Mouse (Mus musculus) urinary bladder, postnatal 36 days (tissue): ENCODE results near the gene Cacna1s.

Source experiments
- DNase-seq, 2 experiments: peaks; one replicate each; pipeline ENCODE4 v3.0.0; 2022; ENCODE audit warnings: low spot score in 2 of 2, mixed read lengths in 1 of 2

The Cacna1s gene

DNA sequence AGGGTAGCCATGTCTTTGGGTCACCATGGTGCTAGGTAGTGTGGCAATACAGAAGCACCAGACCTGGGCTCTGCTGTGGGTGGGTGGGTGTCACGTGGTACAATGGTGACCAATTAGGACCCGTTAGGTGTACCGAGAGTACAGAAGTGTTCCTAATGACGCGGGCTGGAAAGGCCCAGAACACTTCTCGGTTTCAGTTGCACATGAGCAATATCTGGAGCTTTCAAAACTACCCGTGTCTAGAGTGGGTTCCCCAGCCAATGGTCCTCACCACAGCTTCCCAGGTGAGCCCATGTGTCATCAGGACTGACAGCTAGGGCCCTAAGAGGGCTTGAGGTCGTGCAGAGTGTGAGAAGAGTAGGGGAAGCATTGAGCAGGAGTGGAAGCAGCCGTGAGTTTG lies 64.5 kb downstream of the Cacna1s start:
- no peak for DNase-seq

- DNase-seq = no peak
Observed at GRCm38 (mm10) chr1:136118875-136119274, 66.3 kb downstream of the Cacna1s start.

GRCm38 (mm10) chr1:136119571-136120262 lies 67.2 kb downstream of the Cacna1s start:
- no peak for DNase-seq

GRCm38 (mm10) chr1:136120263-136120603 lies 67.7 kb downstream of the Cacna1s start:
- no peak for DNase-seq

DNA sequence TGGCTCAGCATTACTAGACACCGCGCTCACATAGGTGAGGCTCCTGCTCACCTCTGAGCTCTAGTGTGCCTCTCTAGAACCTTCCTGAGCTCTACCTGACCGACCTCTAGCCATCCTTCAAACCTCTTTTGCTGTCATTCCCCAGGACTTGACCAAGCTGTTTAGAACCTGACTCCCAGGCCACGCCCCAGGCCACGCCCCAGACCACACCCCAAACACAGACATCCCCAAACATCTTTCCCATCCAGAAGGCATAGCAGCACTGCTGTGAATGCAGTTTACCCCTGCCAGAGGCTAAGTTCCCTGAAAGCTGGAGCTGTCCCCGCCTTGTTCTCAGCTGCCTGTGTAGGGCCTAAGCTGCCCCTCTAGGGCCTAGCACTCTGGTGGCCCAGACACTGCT lies 68.2 kb downstream of the Cacna1s start:
- DNase-seq = no peak

DNA sequence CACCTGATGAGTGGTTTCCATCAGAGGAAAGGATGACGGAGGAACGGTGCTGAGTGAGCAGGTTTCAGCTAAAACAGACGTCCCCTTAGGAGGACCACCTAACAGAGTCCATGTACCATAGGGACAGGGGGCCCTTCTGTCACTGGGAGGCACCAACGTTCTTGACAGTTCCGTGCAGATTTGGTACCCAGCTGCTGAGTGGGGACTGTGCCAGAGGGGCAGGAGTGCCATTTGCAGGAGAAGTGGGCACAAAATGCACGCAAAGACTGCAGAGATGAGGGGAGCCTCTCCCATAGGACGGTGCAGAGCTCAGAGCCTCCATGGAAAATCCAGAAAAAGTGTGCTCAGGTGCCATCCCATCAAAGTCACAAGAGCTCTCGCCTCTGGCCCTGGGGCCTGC lies 69.5 kb downstream of the Cacna1s start:
- no peak for DNase-seq

- DNase-seq = no peak
Observed at GRCm38 (mm10) chr1:136126159-136126765, 73.7 kb downstream of the Cacna1s start.

DNA sequence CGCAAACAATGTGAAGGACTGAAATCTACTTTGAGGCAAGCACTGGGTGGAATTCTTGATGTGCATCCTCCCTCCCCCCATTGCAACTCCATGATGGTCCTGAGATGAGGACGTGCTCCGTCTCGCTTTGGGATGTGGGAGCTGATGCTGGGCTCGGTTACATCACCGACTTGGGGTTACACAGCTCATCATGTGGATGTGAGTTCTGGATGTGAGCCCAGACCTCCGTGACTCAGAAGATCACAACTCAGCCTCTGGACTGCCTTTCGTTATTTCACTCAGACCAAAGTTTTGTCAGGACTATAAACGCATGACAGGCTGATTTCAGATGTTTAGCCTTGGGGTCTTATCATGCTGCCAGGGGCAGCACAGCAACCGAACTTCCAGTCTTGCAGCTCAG lies 74.3 kb downstream of the Cacna1s start:
- DNase-seq = peak; percentile 53 to 77

- DNase-seq = no peak
Observed at GRCm38 (mm10) chr1:136127856-136128255, 75.3 kb downstream of the Cacna1s start.

- no peak for DNase-seq
Observed at GRCm38 (mm10) chr1:136128416-136128815, 75.9 kb downstream of the Cacna1s start.

DNA sequence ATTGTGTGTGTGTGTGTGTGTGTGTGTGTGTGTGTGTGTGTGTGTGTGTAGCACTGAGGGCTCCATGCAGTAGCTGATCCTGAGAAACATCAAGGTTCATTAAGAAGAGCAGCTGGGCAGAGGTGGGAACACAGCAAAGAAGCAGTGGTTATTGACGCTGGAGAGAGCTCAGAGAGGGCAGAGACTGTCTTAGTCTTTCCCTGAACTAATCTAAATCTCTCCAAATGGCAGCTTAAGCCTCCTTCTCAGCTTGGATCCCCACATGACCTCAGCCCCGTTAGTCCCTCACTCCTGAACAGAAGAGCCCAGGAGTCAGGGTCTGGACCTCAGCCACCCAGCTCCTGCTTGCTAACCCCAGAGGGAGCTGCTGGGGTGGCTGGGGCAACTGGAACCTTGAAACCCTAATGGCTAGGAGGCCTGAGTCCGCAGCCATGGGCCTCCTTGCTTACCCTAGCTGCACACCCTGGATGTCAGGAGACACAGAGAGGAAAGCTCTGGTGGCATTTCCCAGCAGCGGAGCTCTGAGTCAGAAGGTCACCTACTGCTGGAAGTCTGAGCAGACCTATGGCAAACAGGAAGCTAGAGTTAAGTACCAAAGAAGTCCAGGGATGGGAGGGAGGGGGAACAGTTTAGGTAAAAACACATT lies 76.5 kb downstream of the Cacna1s start:
- no peak for DNase-seq

DNA sequence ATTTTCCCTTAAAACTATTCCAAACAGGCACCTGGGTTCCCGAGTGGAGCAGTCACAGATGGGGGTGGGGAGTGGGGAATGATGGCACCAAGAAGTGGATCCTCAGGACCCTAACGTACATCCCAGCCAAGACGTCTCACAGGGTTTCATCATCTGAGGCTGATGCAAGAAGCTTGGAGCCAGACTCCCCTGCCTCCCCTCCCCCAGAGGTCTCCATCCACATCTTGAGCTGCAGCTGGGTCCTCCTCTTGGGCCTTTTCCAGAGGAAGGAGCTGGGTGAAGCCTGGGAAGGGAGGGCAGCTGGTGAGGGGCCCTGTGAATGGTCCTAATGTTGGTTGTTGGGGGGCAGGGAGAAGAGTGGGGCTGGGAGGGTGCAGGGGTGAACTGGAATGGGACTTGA lies 77.6 kb downstream of the Cacna1s start:
- no peak for DNase-seq

DNA sequence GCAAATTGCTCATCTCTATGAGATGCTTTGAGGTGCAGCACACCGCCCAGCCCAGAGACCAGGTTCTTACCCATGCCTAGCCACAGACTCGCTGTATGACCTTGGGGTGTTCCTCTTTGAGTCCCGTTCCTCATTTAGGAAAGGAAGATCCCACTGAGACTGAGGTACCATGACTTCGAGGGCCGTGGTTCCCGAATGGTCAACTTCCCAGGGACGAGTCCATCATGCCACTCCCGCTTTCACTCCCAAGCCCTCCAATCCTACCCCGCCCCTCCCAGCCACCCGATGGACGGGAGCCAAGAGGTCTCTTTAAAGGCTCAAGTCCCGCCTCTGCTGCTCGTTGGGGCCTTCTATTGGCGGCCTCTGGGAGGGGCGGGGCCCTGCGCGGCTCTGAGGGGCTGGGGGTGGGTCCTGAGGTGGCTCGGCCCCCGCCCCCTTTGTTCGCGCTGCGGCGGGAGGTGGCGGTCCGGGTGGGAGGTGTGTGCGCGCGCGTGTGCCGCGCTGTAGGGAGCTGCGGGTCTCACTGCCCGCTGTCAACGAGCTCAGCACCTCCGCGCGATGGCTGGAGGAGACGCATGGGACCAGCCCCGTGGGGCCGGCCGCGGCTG lies 78.5 kb downstream of the Cacna1s start, which contains the start of gene Kif21b:
Gene Kif21b (plus strand): TSS at position 439 of the 608 bp plus-strand sequence.
- peak; percentile 75 to 79 for DNase-seq

DNA sequence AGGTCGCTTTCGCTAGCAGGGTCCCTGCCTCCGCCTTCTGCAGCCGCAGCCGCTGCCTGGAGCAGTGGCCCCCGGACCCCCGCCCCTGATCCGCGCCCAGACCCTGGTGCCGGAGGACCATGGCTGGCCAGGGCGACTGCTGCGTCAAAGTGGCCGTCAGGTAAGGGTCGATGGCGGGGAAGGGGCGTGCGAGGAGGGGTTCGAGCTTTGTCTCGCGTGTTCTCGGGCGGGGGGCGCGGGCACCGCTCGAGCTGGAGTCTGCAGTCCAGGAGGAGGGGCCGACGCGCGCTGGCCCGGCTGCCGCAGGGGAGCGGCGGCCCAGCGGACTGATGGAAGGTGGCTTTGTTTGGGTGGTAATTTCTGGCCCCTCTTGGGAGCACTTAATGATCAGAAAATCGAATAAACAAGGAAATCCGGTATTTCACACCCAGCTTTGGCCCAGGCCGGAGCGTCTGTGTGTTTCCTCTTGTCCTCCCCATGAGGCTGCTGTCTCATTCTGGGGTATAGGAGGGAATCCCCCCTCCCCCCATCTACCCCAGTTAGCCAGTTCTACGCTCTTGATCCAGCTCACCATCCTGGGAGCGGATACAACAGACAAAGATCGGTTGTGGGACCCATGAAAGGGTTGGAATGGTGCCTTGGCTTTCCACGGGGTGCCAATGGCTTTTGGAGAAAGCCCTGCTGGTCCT lies 79.2 kb downstream of the Cacna1s start:
- DNase-seq = no peak

DNA sequence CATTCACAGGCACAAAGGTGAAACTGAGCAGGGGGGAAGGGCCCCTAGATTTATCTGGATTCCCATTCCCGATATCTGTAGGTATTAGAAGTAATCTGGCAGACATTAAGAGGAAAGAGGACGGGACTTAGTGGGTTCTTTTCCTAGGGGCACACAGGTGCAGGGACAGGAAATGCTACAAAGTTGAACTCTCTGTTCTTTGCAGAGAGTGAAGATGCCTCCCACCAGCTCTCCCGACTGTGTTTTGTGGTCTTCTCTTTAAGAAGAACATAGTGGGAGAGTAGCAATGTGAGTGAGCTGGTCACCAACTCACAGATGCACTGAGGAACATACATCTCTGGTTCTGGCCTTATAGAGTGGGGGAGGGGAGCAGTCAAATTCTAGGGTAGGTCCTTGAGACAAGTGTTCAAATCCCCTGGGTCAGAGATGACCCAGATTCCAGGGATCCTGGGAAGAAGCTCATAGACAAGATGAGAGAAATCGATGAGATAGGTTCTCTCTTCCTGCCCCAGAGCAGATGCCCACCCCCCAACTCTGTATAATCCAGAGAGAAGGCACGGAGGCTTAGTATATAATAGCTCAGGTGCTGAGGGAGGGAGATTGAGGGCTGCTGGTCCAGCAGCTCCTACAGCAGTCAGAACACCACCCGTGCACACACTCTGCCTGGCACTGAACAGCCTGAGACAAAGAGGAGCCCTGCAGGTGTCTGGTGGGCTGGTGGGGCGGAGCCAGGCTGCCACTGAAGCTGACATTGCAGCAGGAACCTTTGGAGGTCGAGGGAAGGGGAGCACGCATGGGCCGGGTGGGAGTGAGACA lies 80.0 kb downstream of the Cacna1s start:
- no peak for DNase-seq

- no peak for DNase-seq
Observed at GRCm38 (mm10) chr1:136133570-136134240, 81.2 kb downstream of the Cacna1s start.

DNA sequence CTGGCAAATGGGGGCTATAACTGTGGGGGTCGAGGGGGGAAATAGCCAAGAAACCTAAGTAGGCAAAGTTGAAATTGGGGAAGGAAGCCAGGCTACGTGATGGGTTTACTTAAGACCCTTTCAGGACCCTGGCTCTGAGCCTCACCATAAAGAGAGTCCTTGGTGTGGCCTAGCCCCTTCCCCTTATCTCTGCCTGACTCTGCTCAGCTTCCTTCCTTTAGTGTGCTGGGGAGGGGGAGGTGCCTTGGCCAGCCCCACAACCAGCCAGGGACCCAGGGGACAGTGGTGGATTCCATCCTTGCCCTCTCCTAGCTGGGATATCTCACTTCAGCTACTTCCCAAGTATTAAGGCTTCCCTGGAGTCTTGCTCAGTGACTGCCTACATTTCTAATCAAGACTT lies 82.0 kb downstream of the Cacna1s start:
- no peak for DNase-seq

- DNase-seq = peak in 1 of 2 experiments; percentile 58
Observed at GRCm38 (mm10) chr1:136135046-136135445, 82.5 kb downstream of the Cacna1s start.

- DNase-seq = no peak
Observed at GRCm38 (mm10) chr1:136135777-136136444, 83.4 kb downstream of the Cacna1s start.

GRCm38 (mm10) chr1:136136547-136136946 lies 84.0 kb downstream of the Cacna1s start:
- no peak for DNase-seq
